Mouse (Mus musculus) liver (tissue): ENCODE measurements at regions not wholly inside any gene's neighbourhood (a gene's known extent, or its start where the extent isn't known, plus 50 kb on each side); places are given as distances from the start of the nearest gene placed in this dataset.
"Not testable (repeated sequence)": the region's sequence is repeated elsewhere in the genome, so short reads cannot be mapped to it uniquely, and the experiment has no call there.

Experiments
- DNase-seq: peaks from one replicate; pipeline ENCODE4 v3.0.0-alpha.2; 2020; ENCODE audit warnings: mixed read lengths

GRCm38 (mm10) chr4:145774241-145774761, 94.3 kb upstream of the Zfp986 start:
- peak; percentile 26 for DNase-seq

- DNase-seq, result not testable (repeated sequence)
Observed at GRCm38 (mm10) chr4:145774884-145775283, 93.7 kb upstream of the Zfp986 start.

- not testable (repeated sequence) for DNase-seq
Observed at GRCm38 (mm10) chr4:145776531-145776930, 92.1 kb upstream of the Zfp986 start.

GRCm38 (mm10) chr4:145781281-145781896, 87.2 kb upstream of the Zfp986 start:
- not testable (repeated sequence) for DNase-seq

- not testable (repeated sequence) for DNase-seq
Observed at GRCm38 (mm10) chr4:145814674-145815073, 53.9 kb upstream of the Zfp986 start.
